Mouse (Mus musculus) 3134 (cell line): Measurements from ENCODE around the gene Gjd2.

Source experiments
- DNase-seq: peaks from one replicate; pipeline ENCODE4 v3.0.0-alpha.2; 2011; ENCODE audit warnings: low spot score; ENCODE audit not compliant: insufficient read length; ENCODE audit errors: extremely low read depth

Gene Gjd2

DNA sequence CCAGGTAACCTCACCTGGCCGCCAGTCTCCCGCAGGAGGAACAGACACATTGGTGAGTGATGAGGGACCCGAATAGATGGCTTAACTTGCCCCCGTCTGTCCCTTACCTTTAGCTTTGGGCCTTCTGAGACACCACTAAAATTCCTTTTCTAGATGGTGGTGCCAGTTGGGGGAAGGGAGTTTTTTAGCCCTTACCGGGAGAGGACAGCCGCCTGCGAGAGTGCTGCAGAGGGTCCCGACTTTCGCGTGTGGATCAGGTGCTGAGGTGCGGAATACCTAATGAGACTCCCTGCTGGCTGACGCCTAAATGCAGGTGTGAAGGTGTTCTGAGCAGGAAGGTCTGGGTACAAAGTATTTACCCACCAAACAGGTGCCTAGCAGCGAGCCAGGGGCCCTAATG is 427 bp upstream of the Gjd2 start:
- DNase-seq, result no peak

DNA sequence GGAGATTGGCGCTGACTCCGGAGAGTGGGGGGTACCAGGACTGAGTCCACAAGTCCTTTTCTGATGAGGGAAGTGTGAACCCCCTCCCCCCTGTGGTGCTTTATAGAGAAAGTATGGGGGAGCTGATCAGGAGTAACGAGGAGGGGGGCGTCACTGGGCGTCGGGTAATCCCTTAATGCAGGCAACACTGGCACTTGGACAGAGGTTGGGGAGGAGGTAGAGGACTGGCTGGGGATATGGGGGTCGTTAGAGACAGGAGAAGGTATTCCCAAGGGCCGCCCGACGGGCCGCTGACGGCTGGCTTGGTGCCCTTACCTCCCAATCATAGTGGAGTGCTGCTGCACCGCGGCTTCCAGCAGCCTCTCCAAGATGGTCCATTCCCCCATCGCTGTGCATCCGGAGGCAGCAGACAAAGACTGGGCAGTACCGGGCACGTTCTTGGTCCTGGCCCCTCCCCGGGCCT is 639 bp downstream of the Gjd2 start:
- no peak for DNase-seq

DNA sequence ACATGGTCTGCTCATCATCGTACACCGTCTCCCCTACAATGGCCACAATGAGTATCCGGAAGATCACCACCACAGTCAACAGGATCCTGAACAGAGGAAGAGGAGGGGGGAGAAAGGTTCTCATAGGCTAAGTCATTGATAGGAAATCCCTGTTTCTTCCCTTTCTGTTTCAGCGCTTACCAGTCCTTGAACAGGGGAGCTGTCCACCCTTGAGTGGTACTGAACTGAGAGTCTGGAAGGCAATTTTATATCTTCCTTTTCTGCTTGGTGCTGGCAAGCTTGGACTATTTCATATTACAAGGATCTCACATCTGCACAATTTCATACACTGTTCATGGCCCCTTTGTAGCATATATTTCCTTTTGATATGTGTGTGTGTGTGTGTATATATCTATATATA is 1.6 kb downstream of the Gjd2 start:
- DNase-seq, result no peak

DNA sequence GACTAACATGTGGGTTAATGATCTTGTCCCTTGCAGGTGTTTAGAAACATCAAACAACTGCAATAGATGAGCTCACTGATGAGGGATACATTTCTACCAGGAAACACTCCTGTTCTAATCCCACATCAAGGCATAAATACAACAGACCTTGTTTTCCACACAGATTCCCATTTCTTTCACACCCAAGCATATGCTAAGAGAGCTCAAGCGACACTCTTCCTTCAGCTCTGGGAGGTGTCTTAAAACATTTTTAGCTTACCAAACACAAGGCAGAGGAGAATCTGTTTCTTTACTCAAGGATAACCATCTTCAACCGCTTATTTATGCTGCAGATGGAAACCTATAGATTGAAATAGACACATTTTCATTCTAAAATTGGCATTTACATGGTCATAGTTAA is 5.1 kb downstream of the Gjd2 start:
- no peak for DNase-seq

DNA sequence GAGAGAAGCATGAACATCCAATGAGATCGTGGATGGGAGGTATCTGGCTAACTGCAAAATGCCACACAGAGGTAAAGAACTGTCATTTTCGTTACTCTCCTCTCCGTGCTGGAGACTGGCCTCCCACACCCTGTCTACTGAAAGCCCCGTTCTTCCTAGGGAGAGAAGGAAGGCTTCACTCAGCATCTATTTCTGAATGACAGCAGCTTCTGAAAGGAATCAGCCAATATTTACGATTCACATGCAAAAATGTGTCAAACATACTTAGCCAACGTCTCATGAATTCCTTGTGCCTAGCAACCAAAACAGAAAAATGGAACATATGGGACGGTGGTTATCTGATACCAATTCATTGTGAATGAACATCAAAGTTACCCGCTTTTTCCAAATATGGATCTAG is 15.9 kb downstream of the Gjd2 start:
- DNase-seq, result no peak

DNA sequence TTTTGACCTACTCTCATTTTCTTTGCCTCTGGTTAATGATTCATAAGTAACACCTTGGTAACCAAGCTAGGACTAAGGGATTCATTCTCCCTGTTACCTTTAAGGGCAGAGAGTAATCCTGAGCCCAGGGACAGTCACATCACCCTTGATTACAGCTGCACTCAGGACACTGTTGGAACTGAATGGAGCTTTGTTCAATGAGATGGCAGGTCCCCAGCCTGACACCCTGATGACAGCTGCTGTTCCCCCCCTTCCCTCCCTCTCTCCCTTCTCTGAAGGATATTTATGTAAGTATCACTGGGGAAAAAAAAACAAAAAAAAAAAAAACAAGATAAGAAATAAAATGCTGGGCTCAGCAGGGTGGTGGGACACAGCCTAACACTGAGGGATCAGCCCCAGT is 16.5 kb downstream of the Gjd2 start:
- no peak for DNase-seq

DNA sequence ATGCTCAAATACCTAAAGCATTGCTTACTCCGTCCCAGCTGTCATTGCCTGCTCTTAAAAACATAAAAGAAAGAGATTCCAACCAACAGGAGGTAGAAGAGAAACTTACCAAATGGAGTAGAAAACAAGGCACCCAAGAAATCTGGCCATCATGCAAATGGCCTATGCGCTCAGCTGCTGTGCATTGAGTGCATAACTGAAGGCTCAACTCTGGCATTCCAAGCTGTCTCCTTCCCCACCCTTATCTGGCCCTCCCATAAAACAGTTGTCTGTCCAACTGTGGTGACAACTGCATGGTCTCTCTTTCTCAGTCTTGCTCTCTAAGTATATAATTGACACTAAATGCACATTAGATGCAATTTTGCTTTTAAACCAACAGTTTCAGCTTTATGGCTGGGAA is 28.5 kb downstream of the Gjd2 start:
- DNase-seq, result no peak

DNA sequence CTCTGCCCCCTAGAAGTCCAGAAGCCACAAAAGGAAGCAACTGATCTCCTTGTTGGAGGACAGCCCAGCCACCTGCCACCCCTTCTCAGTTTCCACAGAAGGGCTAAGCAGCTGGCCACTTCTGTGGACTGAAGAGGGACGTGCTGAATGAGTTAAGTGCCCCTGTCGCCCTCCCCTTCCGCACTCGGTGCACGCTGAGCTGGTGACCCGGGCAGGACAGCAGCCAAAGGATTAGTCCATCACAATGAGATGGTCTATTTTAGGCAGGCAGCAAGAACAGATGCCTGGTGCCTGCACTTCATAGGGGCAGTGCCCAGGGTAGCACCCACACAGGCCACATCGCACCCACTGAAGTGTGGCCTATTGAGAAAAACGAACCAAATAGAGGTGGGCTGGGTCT is 32.8 kb downstream of the Gjd2 start:
- no peak for DNase-seq

DNA sequence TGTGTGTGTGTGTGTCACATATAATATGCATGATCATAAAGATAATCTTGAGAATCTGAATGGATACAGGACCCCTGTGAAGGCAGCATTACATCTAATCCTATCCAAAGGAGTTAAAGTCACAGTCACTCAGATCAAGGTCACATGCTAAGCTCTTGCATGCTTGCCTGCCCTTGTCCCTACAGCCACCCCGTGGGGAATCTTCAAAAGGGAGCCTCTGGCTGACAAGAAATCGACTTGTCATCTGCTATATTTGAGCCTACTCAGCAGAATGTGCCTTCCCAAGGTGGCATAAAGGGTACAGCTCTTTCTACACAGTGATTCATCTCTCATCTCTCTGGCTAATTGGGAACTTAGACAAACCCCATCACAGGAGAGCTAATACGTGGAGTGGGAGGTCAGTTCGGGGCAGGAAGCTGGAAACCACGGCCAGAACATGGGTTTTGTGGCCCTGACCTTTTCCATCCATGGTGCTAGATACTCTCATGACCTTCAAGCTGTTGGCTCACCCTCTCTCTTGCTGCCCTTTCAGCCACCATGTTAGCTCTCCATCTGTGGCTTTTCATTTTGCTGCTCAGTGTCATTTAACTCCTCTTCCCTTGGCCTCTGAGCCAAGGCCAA is 35.2 kb downstream of the Gjd2 start:
- no peak for DNase-seq

DNA sequence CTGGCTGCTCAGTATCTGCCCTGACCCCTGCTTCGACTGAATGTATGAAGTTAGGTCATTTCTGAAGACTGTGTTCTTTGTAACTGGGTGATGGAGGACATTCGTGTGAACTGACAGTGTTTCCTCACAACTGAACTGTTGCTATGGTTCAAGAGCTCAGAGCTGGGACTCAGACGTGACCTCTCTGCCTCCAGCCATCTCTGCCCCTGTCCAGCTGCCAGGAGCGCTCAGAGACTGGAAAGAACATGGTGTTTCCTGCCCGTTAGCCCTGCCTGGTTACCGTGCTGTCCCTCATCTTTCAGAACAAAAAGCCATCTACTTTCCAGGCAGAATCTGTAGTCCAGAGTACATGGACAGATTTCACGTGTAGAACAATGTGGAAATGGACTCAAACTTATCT is 39.5 kb downstream of the Gjd2 start:
- no peak for DNase-seq

DNA sequence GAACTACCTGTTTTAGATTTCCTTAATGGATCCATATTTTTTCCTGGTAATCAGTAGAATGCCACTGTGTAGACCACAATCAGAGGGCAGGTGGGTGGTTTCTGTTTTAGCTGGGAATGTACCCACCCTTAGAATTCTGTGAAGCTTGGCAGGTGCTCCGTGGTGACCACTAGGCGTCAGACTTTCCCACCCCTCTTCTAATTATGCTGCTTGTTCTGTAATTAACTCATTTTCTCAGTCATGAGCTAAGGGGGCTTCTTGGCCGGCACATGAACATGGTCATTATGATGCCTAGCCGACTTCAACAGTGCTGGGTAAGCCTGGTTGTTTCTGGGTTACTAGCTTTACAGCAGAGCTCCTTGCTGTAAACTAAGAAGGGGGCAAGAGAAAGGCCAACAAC is 47.0 kb downstream of the Gjd2 start:
- no peak for DNase-seq
